Mouse (Mus musculus) myocyte (in vitro differentiated cells): ENCODE results near the gene Cct4.

ENCODE experiments used
- MAX ChIP-seq: IDR thresholded peaks from one replicate; pipeline ENCODE4 v1.6.1; 2011; ENCODE audit warnings: low read depth, mild to moderate bottlenecking, control low read depth
- MYOG ChIP-seq, 3 experiments: IDR thresholded peaks; one replicate each; pipeline ENCODE4 v1.6.1; 2011; ENCODE audit warnings: control low read depth in 2 of 3, low read depth in 2 of 3, mild to moderate bottlenecking in 2 of 3; ENCODE audit not compliant: insufficient read length in 2 of 3, control insufficient read depth in 1 of 3, insufficient read depth in 1 of 3
- POLR2A ChIP-seq: IDR thresholded peaks from one replicate; pipeline ENCODE4 v1.6.1; 2011; ENCODE audit warnings: low read depth, mild to moderate bottlenecking, control low read depth, moderate library complexity; ENCODE audit not compliant: insufficient read length
- POLR2AphosphoS2 ChIP-seq: IDR thresholded peaks from one replicate; pipeline ENCODE4 v1.6.1; 2011; ENCODE audit warnings: low read depth, control low read depth; ENCODE audit not compliant: insufficient read length
- REST ChIP-seq: IDR thresholded peaks from one replicate; pipeline ENCODE4 v1.6.1; 2011; ENCODE audit warnings: mild to moderate bottlenecking, control low read depth, moderate library complexity; ENCODE audit not compliant: insufficient read depth, insufficient read length
- SRF ChIP-seq: IDR thresholded peaks from one replicate; pipeline ENCODE4 v1.6.1; 2011; ENCODE audit warnings: low read depth; ENCODE audit not compliant: control insufficient read depth, insufficient read length
- TCF3 ChIP-seq: IDR thresholded peaks from one replicate; pipeline ENCODE4 v1.6.1; 2011; ENCODE audit warnings: low read depth, control low read depth; ENCODE audit not compliant: insufficient read length

GRCm38 (mm10) chr11:22995461-22995860, 5.1 kb downstream of the Cct4 start:
- TF ChIP-seq SRF (no peak), POLR2A (no peak), POLR2AphosphoS2 (no peak), MYOG (IDR thresholded peaks at IDR 0.05; ENCODE audit: control insufficient read depth in 1 of 3, insufficient read depth in 1 of 3, insufficient read length in 2 of 3, low read depth in 2 of 3) (no peak), MAX (no peak), TCF3 (no peak), REST (no peak)
